Mouse (Mus musculus) heart, adult 2 months (tissue): ENCODE results near the gene Tmem189.

ENCODE experiments used
- CTCF ChIP-seq: fragments of 200-600 bp; IDR thresholded peaks from 2 replicates; pipeline ENCODE4 v1.8.1; 2022; ENCODE audit warnings: antibody characterized with exemption, mild to moderate bottlenecking, moderate library complexity
- POLR2A ChIP-seq: fragments of 200-500 bp; IDR thresholded peaks from 2 replicates; pipeline ENCODE4 v1.6.1; 2011; ENCODE audit warnings: mild to moderate bottlenecking, low read depth, low read length, control low read depth; ENCODE audit not compliant: insufficient read depth

- TF ChIP-seq CTCF = no peak
- TF ChIP-seq POLR2A = no peak
Measured at GRCm38 (mm10) chr2:167719520-167719919, 29.9 kb upstream of the Tmem189 start.
